Mouse (Mus musculus): ENCODE results near the gene Brca2.

DNA sequence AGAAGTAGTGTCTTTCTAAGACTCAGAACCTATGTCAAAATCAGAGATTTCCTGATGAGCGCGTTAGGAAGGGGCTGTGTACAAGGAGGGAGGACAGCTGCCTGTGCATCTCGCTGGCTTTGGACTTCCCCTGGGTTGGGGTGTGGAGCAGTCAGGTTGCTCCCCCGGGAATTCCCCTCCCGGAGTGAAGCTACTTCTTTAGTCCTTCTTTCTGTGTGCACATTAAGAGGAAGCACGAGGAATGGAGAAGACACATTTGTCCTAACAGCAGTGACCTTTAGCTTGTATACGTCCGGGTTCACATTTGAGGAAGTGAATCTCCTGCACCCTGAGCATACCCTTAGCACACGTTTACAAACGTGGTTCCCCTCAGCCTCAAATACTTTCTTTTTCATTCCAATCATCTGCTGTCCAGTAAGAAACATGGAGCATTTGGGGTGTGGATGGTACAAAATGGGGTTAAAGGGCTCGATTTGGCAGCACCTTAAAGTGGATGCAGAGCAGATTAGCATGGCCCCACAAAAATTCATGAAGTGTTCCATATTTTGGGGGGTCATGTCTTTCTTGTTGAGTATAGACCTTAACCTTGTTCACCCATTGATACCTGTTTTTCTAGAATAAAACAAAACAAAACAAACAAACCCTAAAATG lies 73.1 kb downstream of the Brca2 start:
- TF ChIP-seq CTCF (conservative IDR thresholded peaks at IDR 0.05; ENCODE audit: insufficient read depth, insufficient read length, low read depth, low read length): no peak
- no peak for TF ChIP-seq POLR2A (IDR thresholded peaks at IDR 0.05; ENCODE audit: low read depth, low read length)

All from kidney, adult 2 months (tissue).